Mouse (Mus musculus) cerebellum, adult 8-10 months (tissue): ENCODE data around the gene Pknox1.
A peak's percentile ranks its signal among the peaks of the same experiment; 100 is the strongest.

Experiments
- DNase-seq: peaks from one replicate; pipeline ENCODE4 v3.0.0; 2022

The Pknox1 gene

GRCm38 (mm10) chr17:31556253-31556652 is 8.3 kb upstream of the Pknox1 start:
- DNase-seq: no peak

DNA sequence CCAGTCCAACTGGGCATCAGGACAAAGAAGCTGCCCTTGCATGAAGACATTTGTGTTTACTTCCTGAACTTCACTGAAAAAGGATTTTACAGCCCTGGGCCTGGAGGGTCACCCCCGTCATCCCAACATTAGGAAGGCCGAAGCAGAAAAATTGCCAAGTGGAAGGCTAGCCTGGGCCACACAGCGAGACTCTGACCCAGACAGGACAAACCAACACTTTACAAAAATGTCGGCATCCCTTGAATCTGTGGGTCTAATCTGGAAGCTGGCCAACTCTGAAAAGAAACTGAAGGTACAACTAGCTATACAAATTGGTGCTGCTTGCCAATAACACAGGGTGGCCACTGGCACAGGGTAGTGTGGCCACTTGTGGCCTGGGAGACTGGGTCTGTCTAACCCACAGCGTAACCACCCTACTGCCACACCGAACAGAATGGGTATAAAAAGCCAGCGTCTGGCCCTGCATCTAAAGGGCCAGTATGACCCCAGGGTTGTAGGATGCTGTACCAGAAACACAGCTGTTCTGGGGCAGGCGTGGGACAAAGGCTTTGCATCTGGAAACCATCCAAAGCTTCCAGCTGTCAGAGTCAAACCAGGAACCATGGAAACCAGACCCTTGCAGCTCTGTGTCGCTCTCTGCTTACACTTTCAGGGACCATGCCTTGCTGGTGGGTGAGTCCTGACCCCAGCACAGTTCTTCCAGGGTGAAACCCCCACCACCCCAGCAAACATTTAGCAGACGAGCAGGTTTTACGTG is 7.2 kb upstream of the Pknox1 start:
- DNase-seq: no peak

- DNase-seq: no peak
Measured at GRCm38 (mm10) chr17:31557947-31558542, 6.5 kb upstream of the Pknox1 start.

- no peak for DNase-seq
Measured at GRCm38 (mm10) chr17:31559021-31559789, 5.3 kb upstream of the Pknox1 start.

- DNase-seq: peak; percentile 60
Measured at GRCm38 (mm10) chr17:31563632-31564014, 911 bp upstream of the Pknox1 start.

DNA sequence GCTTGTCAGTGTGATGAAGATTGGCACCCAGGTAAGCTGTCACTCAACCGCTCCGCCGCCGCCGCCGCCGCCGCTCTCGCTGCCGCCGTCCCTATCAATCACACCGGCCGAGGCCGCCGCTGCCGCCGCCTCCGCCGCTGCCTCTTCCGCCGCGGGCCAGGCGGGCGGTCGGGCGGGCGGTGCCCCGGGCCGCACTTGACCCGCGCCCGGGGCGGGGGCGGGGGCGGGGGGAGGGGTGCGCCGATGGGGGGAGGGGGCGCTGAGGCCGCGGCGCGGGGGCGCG is 265 bp downstream of the Pknox1 start:
- DNase-seq: no peak

GRCm38 (mm10) chr17:31565141-31566056 is 865 bp downstream of the Pknox1 start:
- peak; percentile 68 for DNase-seq

DNA sequence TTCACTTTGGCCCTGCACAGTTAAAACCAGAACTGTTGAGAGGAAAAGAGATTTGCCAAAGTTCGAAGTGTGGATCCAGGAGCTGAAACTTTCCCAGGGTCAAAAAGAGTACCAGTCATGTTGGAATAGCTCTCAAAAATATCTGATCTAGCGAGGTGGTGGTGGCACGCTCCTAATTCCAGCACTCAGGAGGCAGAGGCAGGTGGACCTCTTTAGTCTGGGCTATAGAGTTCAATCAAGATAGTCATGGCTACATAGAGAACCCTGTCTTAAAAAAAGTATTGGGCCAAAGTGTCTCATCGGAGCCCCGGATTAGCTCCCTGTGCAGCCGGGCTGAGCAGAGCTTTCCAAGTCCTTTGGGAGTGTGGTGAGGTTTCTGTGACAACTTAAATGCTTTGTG is 1.7 kb downstream of the Pknox1 start:
- DNase-seq: no peak

DNA sequence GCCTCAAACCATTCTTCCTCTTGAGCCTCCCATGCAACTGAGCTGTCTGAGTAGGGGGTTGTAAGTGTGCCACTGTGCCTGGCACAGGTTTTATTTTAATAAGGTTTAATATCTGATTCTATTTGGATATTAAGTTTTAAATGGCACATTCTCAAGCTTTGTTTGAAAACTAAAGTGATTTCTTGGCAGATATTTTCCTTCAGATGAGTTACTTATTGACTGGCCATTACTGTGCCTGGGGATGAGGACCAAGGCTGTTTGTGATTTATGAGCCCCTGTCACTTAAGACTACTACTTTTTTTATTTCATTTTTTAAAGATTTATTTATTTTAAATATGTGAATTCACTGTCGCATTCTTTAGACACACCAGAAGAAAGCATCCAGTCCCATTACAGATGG is 5.2 kb downstream of the Pknox1 start:
- DNase-seq: no peak

GRCm38 (mm10) chr17:31570321-31570925 is 5.9 kb downstream of the Pknox1 start:
- no peak for DNase-seq

GRCm38 (mm10) chr17:31571689-31572088 is 7.2 kb downstream of the Pknox1 start:
- DNase-seq: no peak

DNA sequence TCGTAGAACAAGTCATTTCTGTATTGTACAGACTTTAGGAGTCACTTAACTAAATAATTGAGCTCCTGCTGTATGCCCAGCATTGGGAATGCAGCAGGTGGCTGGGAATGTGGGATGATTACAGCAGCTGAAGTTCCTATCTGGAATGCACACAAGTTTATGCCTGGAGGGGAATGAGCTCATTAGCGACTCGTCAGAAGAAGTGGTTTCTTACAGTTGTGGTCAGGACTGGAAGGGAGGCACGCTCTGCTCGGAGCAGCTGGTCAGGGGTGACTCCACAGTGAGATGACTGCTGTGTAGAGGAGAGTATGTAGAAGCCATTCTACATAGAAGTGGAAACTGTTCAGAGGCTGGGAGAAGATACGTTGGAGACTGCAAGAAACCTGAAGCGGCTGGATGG is 10.1 kb downstream of the Pknox1 start:
- DNase-seq: no peak

- DNase-seq: peak; percentile 67
Measured at GRCm38 (mm10) chr17:31576394-31577175, 12.1 kb downstream of the Pknox1 start.

DNA sequence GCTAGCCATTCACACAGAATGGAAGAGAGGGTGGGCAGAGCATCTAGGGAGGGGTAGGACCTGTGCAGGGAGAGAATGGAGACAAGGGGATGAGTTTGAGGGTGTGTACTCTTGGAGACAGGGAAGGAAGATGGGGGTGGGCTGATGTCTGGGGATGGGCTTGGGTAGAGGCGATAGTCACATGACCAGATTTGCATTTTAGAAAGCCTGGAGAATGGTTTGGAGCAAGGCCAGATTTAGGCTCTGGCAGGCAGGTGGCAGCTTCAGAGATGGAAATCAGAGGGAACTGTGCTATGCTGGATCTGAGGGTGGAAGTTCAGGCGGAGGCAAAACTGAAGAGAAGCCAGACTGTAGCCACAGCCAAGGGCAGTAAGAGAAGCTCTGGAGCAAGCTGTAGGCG is 15.8 kb downstream of the Pknox1 start:
- DNase-seq: no peak

DNA sequence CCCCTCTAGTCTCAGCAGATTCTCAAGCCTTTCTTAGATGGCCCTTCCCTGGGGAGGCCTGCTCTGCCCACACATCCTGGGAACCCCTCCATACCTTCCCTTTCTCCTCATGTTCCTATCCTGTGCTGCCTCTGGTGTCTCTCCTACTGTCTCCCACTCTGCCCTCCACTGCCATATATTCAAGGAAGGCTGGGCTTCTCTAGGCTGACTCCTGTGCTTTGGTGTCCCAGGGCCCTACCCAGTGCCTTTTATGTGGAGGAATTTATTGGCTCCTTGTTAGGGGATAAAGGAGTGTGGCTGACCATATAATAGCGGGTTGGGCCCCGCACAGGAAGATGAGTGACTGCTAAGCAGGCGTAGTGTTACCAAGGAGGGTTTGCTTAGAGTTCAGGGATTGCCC is 18.7 kb downstream of the Pknox1 start:
- no peak for DNase-seq

- no peak for DNase-seq
Measured at GRCm38 (mm10) chr17:31583781-31584180, 19.2 kb downstream of the Pknox1 start.

- DNase-seq: no peak
Measured at GRCm38 (mm10) chr17:31588115-31588514, 23.6 kb downstream of the Pknox1 start.

DNA sequence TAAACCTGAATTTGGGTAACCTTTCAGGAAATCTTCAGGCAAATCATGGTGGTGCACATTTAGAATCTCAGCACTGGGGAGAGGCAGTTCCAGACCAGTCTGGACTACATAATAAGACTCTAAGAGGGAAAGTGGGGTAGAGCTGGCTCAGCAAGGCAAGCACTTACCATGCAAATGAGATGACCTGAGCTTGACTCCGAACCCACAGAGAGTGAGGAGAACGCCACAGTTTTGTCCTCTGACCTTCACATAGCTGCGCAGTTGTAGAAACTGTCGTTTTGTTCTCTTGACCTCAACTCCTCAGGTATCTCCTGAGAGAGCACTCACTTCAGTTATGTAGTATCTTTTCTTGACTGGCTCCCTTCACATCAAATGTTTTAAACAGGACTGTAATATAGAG is 24.2 kb downstream of the Pknox1 start:
- no peak for DNase-seq

DNA sequence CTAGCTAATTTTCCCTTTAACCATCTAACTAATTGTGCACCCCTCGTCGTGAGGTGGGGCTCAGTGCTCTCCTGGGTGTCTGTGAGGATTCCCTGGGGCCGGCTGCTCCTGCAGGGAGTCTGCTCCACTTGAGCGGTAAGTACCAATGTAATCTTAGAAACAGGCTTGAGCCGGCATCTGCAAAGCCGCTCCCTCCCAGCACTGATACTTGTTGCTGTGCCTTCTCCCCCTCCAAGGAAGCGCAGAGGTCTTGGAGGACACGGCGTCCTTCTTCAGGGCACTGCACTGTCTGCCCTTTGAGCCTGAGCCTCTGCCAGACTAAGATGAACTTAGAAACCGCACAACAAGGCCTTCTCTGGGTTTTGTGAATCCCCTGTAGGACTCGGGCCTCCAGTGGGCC is 26.3 kb downstream of the Pknox1 start:
- DNase-seq: no peak

DNA sequence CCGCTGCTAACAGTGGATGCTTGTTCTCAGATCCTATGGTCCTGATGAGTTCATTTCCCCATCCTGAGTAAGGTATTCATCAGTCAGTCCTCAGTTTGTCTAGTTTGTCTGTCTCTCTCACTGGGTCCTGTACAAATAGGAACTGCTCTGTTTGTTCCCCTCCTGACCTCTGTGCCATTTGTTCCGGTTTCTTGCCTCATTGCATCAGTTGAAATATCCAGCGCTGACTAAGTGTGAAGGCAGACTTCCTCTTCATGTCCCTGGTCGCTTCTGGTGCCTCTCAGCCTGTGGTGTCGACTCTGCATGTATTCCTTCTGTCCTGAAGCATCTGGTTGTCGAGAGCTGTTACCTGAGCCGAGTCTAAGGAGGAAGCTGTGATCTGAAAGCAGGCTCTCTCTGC is 30.1 kb downstream of the Pknox1 start:
- no peak for DNase-seq

DNA sequence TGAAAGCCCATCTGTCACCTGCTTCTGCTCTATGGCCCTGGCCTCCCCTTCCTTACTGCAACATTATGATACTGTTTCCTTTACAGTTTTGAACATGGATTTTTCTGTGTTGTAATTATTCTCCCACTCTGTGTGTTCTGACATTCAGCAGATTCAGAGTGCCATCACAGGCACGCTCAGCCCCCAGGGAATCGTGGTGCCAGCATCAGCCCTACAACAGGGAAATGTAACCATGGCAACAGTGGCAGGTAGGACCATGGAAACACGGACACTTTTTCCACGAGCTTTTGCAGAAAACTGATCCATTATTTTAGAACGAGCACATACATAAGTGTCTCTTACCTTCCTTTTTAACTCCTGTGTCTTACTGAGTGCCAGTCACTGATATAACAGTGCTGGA is 30.5 kb downstream of the Pknox1 start:
- DNase-seq: no peak

- no peak for DNase-seq
Measured at GRCm38 (mm10) chr17:31597957-31598356, 33.4 kb downstream of the Pknox1 start.
